Mouse (Mus musculus): ENCODE measurements around the gene Ganab. TPM values are rescaled to one million over a fixed set of nuclear protein-coding genes. Genes with fewer than 3 reads are reported as not detected.
A peak's percentile ranks its signal among the peaks of the same experiment; 100 is the strongest.

The Ganab gene
- total and polyA plus RNA-seq, 2 experiments from 2014 or later = 55.5 to 110 TPM

DNA sequence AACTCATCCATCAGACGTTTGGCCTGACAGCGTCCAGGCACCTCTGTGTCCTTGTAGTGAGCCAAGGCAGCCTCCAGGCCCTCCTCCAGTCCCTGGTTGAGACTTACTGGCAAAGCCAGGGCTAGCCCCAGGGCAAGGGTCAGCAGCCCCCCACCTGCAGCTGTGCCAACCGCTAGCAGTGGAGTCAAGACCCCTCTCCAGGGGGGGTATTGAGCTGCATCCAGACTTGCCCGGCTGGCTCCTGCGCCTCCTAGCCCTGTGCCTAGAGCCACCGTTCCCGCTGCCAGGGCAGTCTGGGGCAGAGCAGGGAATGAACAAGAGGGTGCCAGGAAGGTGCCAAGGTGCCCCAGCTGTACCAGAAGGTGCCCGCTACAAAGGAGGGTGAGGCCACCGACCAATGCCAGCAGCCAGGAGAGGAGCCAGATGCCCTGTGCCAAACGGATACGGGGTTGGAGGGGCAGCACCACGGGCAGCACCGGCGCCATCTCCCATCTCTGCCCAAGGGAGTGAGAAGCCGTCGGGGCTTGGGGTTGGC, 30.9 kb downstream of the Ganab start:
- Histone ChIP-seq H3K4me2 (ENCODE audit: low read depth, low read length) (peak overlapping the region; percentile 71), H3K27ac (peak overlapping the region; percentile 62; the same call in 1 of the 2 replicates), H3K4me3 (ENCODE audit: low read length) (peak overlapping the region; percentile 53), H3K4me1 (ENCODE audit: insufficient read depth, low read length) (no peaks in the 10 kb centered on the region), H3K9me3 (ENCODE audit: low read length) (no peaks in the 10 kb centered on the region), H3K27me3 (ENCODE audit: insufficient read depth, low read length) (no peaks in the 10 kb centered on the region), H3K9ac (replicated peaks; ENCODE audit: low read length) (peak overlapping the region; percentile 59; the same call in 1 of the 2 replicates), H3K36me3 (ENCODE audit: insufficient read depth, low read length) (peaks cover 8% of the 10 kb centered on the region; the same call in 1 of the 2 replicates)
- no peak for TF ChIP-seq CTCF (IDR thresholded peaks at IDR 0.05; ENCODE audit: low read depth)
- ATAC-seq (peak; percentile 9), DNase-seq (ENCODE audit: low spot score) (no peak)
- WGBS = 15% methylated on average over 16 of the region's 16 CpGs

DNA sequence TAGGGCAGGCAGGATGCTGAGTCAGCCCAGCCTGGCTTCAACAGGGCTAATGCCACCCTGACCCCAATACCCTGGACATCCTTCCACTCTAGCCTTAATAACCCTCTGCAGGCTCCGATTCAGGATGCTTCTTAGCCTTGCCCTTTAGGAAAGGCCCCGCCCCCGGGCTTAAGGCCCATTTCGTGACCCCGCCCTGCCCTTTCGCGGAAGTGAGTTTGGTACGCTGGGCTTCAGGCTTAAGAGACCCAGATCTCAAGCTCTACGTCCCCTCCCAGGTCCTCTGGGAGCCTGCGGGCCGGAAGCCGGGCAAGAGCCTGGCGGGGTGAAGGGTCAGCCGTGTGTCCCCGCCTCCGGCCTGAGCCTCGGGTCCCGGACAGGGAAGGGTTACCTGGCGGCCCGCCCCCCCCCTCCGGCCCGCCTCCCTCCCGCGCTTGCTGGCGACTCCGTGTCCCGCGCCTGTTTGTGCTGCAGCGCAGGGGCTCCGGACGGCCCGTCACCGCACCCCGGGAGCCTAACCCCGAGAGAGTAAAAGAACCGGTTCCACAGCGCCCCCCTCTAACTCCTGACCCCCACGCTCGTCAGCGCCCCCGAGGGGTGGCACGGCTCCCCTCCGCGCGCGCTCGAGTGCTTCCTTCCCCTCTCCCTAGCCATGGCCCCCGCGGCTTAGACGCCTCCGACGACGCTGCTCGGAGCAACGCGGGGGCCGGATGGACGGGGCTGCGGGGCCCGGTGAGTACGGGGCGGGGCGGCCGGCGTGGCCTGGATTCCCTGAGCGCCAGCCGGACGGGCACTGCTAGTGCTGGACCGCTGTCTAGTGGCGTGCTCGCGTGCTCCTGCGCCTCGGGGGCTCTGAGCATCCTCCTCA, 31.6 kb downstream of the Ganab start, which contains the start of the genes Rom1 and Eml3:
Gene Rom1, minus strand, starts transcription at position 133 of the 865 bp plus-strand sequence.
Gene Eml3, plus strand, starts transcription at position 329 of the 865 bp plus-strand sequence.
- H3K4me2 ChIP-seq (ENCODE audit: low read depth, low read length) = peak within 1 kb of the TSS; percentile 71
- peak within 1 kb of the TSS; percentile 62 for H3K27ac ChIP-seq
- H3K4me1 ChIP-seq (ENCODE audit: insufficient read depth, low read length) = no peaks in the 10 kb centered on the region

GRCm38 (mm10) chr19:8930117-8930516, 32.2 kb downstream of the Ganab start:
- no peak for DNase-seq (ENCODE audit: low spot score)
- WGBS = 18% methylated on average over 11 of the region's 11 CpGs
- H3K27ac ChIP-seq = peak overlapping the region; percentile 62; the same call in 1 of the 2 replicates

More for the DNA sequence above, 31.6 kb downstream of the Ganab start, which contains the start of the genes Rom1 and Eml3:
- DNase-seq (ENCODE audit: low spot score) = peak; percentile 62
- Histone ChIP-seq H3K9ac (replicated peaks; ENCODE audit: low read length) (peak within 1 kb of the TSS; percentile 59), H3K4me3 (ENCODE audit: low read length) (peak within 1 kb of the TSS; percentile 53), H3K36me3 (ENCODE audit: insufficient read depth, low read length) (peaks cover 8% of the 10 kb centered on the region; the same call in 1 of the 2 replicates), H3K27me3 (ENCODE audit: insufficient read depth, low read length) (no peaks in the 10 kb centered on the region), H3K9me3 (ENCODE audit: low read length) (no peaks in the 10 kb centered on the region)
- ATAC-seq = peak; percentile 72
- 1% methylated on average over 57 of the region's 74 CpGs for WGBS
- peak; percentile 40 for TF ChIP-seq CTCF (IDR thresholded peaks at IDR 0.05; ENCODE audit: low read depth)

GRCm38 (mm10) chr19:8930771-8931170, 32.9 kb downstream of the Ganab start:
- Histone ChIP-seq H3K4me1 (ENCODE audit: insufficient read depth, low read length) (no peaks in the 10 kb centered on the region), H3K4me3 (ENCODE audit: low read length) (no peak overlapping the region), H3K27me3 (ENCODE audit: insufficient read depth, low read length) (no peaks in the 10 kb centered on the region), H3K36me3 (ENCODE audit: insufficient read depth, low read length) (peaks cover 4% of the 10 kb centered on the region; the same call in 1 of the 2 replicates), H3K9me3 (ENCODE audit: low read length) (no peaks in the 10 kb centered on the region), H3K9ac (replicated peaks; ENCODE audit: low read length) (no peak overlapping the region; the same call in 1 of the 2 replicates), H3K4me2 (ENCODE audit: low read depth, low read length) (0 out of 2 replicates have a peak overlapping the region, but pooled peaks have one; percentile 71), H3K27ac (no peak overlapping the region)
- ATAC-seq = no peak
- 88% methylated on average over 7 of the region's 7 CpGs for WGBS
- no peak for DNase-seq (ENCODE audit: low spot score)
- TF ChIP-seq CTCF (IDR thresholded peaks at IDR 0.05; ENCODE audit: low read depth) = no peak

More at GRCm38 (mm10) chr19:8930117-8930516, 32.2 kb downstream of the Ganab start:
- Histone ChIP-seq H3K36me3 (ENCODE audit: insufficient read depth, low read length) (peaks cover 8% of the 10 kb centered on the region; the same call in 1 of the 2 replicates), H3K9ac (replicated peaks; ENCODE audit: low read length) (peak overlapping the region; percentile 59), H3K4me1 (ENCODE audit: insufficient read depth, low read length) (no peaks in the 10 kb centered on the region), H3K9me3 (ENCODE audit: low read length) (no peaks in the 10 kb centered on the region), H3K4me3 (ENCODE audit: low read length) (peak overlapping the region; percentile 53), H3K4me2 (ENCODE audit: low read depth, low read length) (peak overlapping the region; percentile 71), H3K27me3 (ENCODE audit: insufficient read depth, low read length) (no peaks in the 10 kb centered on the region)
- no peak for TF ChIP-seq CTCF (IDR thresholded peaks at IDR 0.05; ENCODE audit: low read depth)
- peak; percentile 18; the same call in 1 of the 2 replicates for ATAC-seq

GRCm38 (mm10) chr19:8936736-8937135, 38.9 kb downstream of the Ganab start:
- Histone ChIP-seq H3K4me3 (ENCODE audit: low read length) (no peak overlapping the region), H3K27me3 (ENCODE audit: insufficient read depth, low read length) (no peaks in the 10 kb centered on the region), H3K36me3 (ENCODE audit: insufficient read depth, low read length) (no peaks in the 10 kb centered on the region), H3K4me1 (ENCODE audit: insufficient read depth, low read length) (no peaks in the 10 kb centered on the region), H3K9ac (replicated peaks; ENCODE audit: low read length) (0 out of 2 replicates have a peak overlapping the region, but pooled peaks have one; percentile 5), H3K9me3 (ENCODE audit: low read length) (no peaks in the 10 kb centered on the region), H3K27ac (no peak overlapping the region), H3K4me2 (ENCODE audit: low read depth, low read length) (no peak overlapping the region)
- no peak for ATAC-seq
- no peak for TF ChIP-seq CTCF (IDR thresholded peaks at IDR 0.05; ENCODE audit: low read depth)
- WGBS = 84% methylated on average over 2 of the region's 2 CpGs
- DNase-seq (ENCODE audit: low spot score) = no peak

- no peak overlapping the region for H3K4me3 ChIP-seq (ENCODE audit: low read length)
Measured at GRCm38 (mm10) chr19:8940526-8941133, 42.8 kb downstream of the Ganab start.

More at GRCm38 (mm10) chr19:8940526-8941133, 42.8 kb downstream of the Ganab start:
- WGBS = 81% methylated on average over 15 of the region's 15 CpGs
- no peak for ATAC-seq
- Histone ChIP-seq H3K4me2 (ENCODE audit: low read depth, low read length) (peak overlapping the region; percentile 60; the same call in 1 of the 2 replicates), H3K27ac (no peak overlapping the region), H3K36me3 (ENCODE audit: insufficient read depth, low read length) (peaks cover 8% of the 10 kb centered on the region; the same call in 1 of the 2 replicates), H3K9me3 (ENCODE audit: low read length) (no peaks in the 10 kb centered on the region), H3K4me1 (ENCODE audit: insufficient read depth, low read length) (0 out of 2 replicates have a peak, but pooled peaks cover 11% of the 10 kb centered on the region), H3K9ac (replicated peaks; ENCODE audit: low read length) (no peak overlapping the region; the same call in 1 of the 2 replicates), H3K27me3 (ENCODE audit: insufficient read depth, low read length) (no peaks in the 10 kb centered on the region)
- TF ChIP-seq CTCF (IDR thresholded peaks at IDR 0.05; ENCODE audit: low read depth) = no peak
- no peak for DNase-seq (ENCODE audit: low spot score)

Data from hindbrain, postnatal 0 days (tissue).